Mouse (Mus musculus) mouse embryonic stem cell (cell line): Measurements from ENCODE around the gene Entpd6.

Source experiments
- in situ Hi-C, 2 experiments: fragments of 300-500 bp; cut with MboI; formaldehyde crosslinking; loops; 1 replicate in 1 of 2; 3 replicates in 1 of 2; pipeline ENCODE4 v1.14.3; 2019 to 2020; ENCODE audit warnings: low sequenced_read_pairs in 2 of 2, low pct_unique_long_range_greater_than_20kb in 1 of 2, mixed read lengths in 1 of 2; ENCODE audit not compliant: unreplicated experiment in 1 of 2

Entpd6 gene

GRCm38 (mm10) chr2:150772466-150773119 lies 23.8 kb downstream of the Entpd6 start:
- in situ Hi-C loops: no loop called here

GRCm38 (mm10) chr2:150782801-150783200 lies 34.0 kb downstream of the Entpd6 start:
- in situ Hi-C loops: no loop called here

DNA sequence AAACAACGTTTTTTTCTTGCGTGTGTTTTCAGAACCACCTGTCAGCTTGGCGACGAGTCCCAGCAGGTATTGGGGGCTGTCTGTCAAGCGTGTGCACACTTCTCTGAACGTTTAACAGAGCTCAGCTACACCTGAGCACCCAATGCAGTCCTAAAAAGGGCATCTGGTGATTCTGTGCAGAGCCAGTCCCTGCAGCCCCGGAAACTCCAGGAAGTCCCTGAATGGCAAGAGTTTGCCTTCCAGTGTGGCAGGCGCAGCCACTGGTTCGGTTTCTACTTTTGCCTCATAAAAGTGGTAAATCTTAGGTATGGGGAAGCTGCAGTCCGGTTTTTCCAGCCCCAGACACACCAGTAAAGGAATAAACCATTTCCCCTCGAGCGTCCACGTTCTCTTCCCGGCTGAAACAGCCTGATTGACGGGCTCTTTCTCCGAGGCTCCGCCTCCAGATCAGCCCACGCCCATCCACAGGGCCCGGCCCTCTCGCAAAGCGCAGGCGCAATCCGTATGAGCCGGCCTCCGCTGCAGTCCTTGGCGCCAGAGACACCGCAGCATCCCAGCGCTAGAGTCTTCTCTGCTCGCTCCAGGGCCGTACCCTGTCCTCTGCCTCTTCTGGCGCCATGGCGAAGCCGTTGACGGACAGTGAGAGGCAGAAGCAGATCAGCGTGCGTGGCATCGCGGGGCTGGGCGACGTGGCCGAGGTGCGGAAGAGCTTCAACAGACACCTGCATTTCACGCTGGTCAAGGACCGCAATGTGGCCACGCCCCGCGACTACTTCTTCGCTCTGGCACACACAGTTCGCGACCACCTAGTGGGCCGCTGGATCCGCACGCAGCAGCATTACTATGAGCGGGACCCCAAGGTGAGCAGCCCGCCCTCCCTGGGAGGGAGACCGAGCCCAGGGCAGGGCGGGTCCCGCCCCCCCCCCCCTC lies 37.7 kb downstream of the Entpd6 start, which contains the start of gene Pygb:
Gene Pygb (plus strand): TSS at position 485 of the 930 bp plus-strand sequence.
- in situ Hi-C loops: no loop called here

- in situ Hi-C loops: no loop called here
Observed at GRCm38 (mm10) chr2:150787234-150787771, 38.5 kb downstream of the Entpd6 start.

DNA sequence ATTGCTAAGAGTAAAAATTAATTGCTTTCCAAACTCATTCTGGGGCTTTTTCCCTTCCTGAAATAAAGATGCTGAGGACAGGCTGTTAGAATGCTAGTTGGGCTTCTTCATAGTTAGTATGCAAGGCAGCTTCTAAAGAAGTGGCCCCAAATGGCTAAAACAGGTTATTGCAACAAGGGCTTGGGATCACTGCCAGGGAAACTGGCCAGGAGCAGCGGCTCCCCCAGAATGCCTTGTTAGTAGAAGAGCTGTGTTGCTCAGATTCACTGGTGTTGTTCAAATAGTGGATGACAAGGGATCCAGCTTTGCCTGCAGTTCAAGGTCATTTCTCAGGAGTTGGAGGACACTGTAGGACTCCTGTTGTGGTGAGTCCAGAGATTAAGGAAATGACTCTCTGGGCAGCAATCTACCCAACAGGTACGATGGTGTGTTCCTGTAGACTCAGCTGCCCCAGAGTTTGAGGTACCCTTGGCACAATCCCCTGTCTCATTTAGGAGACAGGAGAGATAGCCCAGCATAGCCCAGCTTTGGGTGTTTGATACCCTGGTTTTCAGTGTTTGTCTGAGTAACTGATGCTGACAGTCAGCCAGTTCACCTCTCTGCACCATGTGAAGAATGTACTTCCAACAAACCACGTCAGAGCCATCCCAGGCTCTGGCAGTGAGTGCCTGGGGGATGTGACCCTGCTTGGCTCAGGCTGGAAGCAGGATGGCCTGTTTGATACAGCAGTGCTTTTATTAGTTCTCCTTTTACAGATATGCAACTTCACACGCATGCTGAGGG lies 40.1 kb downstream of the Entpd6 start:
- in situ Hi-C loops: no loop called here

DNA sequence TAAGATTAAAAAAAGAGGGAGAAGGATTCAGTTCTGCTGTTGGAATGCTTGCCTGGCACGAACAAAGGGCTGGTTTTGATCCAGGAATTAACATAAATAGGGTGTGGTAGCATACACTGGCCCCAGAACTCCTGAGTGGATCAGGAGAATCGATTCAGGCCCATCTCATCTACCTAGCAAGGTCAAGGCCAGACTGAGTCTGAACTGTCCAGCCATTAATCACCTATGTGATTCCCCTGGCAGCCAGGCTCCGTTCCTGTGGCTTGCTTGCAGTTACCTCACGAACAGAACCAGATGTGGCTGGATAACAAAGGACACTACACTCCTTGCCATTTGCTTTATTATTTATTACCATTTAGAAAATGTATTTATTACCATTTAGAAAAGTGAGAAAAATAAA lies 44.5 kb downstream of the Entpd6 start:
- in situ Hi-C loops: no loop called here

- in situ Hi-C loops: no loop called here
Observed at GRCm38 (mm10) chr2:150798084-150798483, 49.2 kb downstream of the Entpd6 start.

DNA sequence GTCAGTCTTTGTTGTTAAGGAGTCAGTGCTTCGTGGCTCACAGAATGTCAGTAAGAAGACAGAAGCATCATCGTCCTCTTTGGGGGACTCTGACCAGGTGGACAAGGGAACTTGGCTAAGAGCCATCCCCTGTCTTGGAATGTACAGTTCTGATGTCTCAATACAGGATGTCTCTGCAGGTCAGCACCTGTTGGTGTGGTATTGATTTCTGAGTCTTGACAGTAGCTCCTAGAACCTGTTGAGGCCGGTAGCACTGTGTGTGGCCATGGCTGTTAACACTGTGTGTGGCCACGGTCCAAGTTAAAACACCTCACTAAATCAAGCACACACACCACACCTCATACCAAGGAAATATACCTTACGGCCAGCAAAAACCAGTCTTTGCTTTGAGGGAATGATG lies 51.8 kb downstream of the Entpd6 start:
- in situ Hi-C loops: no loop called here

GRCm38 (mm10) chr2:150803035-150803434 lies 54.2 kb downstream of the Entpd6 start:
- in situ Hi-C loops: no loop called here

- in situ Hi-C loops: no loop called here
Observed at GRCm38 (mm10) chr2:150808381-150808780, 59.5 kb downstream of the Entpd6 start.

DNA sequence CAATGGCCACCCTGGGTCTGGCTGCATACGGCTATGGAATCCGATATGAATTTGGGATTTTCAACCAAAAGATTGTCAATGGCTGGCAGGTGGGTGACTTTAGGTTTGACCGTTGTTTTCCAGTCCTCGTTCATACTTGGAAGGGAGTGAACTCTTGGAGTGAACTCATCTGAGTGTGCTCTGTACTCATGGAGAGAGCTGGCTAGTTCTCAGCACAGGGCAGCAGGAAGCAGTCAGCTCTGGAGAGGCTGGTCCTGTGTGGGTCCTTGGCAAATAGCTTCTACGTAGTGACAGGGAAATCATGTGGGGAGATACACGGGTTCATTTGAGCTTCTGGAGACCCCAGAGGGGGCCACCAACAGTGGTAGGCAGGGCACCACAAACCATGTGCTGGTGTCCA lies 60.0 kb downstream of the Entpd6 start:
- in situ Hi-C loops: no loop called here

DNA sequence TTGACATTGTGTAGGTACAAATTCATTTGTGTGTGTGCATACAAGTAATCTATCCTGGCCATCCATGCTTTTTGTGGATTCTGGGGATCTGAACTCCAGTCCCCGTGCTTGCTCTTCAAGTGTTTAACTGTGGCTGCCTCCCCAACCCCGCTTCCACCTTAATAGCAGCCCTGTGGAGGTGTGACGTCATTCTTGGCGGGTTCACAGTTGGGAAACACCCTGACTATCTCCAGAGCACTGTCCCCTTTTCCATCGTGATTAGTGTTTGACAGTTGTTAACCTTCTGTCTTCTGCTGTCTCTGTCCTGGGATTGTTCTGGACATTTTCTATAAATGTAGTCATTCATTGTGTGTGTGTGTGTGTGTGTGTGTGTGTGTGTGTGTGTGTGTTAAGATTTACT lies 61.8 kb downstream of the Entpd6 start:
- in situ Hi-C loops: no loop called here

DNA sequence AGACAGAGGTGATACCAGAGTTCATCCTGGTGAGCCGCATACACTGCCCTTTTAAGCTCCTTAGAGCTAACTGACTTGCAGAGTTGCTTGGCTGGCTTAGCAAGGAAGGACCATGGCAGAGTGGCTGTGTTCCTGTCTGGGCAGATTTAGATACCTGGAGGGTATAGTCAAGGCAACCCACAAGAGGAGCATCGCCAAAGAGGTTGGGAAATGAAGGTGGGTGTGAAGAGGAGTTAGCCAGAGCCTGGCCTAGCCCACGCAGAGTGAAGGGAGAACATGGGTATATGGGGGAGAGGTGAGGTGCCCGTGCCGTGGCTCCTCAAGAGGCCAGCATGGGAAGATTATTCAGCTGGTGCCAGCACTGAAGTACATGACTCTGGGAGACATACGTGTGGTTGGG lies 64.0 kb downstream of the Entpd6 start:
- in situ Hi-C loops: no loop called here

- in situ Hi-C loops: no loop called here
Observed at GRCm38 (mm10) chr2:150816676-150817402, 68.0 kb downstream of the Entpd6 start.

DNA sequence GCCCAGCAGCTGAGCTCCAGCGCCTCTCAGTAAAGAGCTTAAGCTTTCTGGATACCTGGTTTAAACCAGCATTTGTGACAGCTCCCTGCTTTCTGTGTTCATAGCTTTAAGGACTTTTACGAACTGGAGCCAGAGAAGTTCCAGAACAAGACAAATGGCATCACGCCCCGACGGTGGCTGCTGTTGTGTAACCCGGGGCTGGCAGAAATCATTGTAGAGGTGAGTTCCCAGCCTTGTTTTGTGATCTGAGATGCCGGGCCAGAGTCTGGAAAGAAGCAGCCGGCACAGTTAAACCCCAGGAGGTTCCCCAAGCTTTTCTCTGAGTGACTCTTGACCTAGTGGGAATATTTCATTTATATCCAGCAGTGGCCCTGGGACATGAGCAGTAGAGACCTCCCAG lies 69.9 kb downstream of the Entpd6 start:
- in situ Hi-C loops: no loop called here

GRCm38 (mm10) chr2:150820720-150821119 lies 71.9 kb downstream of the Entpd6 start:
- in situ Hi-C loops: no loop called here
